Mouse (Mus musculus) brain, embryonic 18.5 days (tissue): ENCODE data around the gene Sgcd.

Experiments
- DNase-seq: peaks from one replicate; pipeline ENCODE4 v3.0.0-alpha.2; 2012; ENCODE audit warnings: low read depth, low spot score

Gene Sgcd

DNA sequence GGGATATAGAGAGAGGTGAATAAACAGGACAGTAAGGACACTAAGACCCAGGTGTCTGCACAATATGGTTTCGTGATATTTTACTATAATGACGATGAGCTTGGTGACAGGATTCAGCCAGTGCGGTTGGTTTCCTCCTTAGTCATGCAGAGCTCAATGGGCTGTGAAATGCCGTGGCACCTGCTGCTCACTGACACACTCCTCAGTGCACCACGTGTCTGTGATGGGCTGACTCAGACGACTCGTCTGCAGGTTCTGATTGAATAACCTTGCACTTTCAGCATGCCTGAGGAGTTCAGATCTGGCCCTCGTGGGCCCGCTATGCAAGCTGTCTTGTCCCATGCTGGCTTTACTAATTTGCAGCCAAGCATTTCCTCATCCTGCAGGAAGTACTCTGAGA, 839.2 kb downstream of the Sgcd start:
- DNase-seq = no peak

DNA sequence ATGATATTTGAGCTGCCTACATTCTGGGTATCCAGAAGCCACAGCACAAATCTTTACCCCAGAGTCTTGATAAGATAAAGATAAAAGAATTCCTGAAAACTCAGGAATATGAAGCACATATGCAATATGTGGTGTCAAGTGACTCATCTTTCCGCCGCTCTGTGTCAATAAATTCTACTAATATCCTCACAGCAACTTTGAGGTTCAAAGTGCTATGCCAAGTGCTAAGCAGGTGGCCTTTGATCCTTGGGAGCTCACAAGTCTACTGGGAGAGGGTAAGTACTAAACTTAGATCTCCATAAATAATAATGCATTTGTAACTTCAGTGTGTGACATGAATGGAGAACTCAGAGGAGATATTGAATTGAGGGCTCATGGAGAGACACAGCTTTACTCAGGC, 848.9 kb downstream of the Sgcd start:
- no peak for DNase-seq

DNA sequence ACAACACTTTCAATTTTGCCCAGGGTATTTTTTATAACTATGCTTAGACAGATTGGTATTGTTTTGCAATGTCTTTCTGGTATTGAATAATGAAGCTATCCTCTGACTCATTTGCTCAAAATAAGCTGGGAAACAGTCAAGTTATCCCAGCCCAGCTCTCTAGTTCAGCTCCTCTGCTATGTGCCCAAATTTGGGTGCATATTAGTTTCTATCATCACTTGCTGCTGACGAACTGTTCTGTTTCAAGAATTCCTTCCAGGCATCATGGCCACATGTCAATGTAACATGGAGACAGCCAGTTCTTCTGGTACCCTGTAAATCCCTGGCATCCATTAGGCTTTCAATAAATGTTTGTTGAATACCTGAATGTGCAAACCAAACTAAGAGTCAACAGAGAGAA, 849.5 kb downstream of the Sgcd start:
- DNase-seq = no peak

DNA sequence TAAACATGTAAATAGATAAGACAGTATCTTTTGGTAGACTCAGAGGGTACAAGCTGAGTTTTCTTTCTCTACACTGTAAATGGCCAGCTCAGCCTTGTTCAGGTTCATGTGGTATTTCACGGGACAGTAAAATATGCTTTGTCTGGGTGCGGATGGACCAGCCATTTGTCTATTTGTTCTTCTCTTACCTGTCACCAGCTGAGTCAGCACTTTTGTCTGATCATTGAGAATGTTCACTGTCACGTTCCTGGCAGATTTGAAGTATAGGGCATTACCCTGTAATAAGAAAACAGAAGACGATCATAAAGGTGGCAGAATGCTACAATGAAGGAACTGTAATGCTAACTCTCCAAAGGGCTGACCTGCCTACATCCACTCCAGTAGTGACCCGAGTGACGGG, 856.4 kb downstream of the Sgcd start:
- no peak for DNase-seq

DNA sequence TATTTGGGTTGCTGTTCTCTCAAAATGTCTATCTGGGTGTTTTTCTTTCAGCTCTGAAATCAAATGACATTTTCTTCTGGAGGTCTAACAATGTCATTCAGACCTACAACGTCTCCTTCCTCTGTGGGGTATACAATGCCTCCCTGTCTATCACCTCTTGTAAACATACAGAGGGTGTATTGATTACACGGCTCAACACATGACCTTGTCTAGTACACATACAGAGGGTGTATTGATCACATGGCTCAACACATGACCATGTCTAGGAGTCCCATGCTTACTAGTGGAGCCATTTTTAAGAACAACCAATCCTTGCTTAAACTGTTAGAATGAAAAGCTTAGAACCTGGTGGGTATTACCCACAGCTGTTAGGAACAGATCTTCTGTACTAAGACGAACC, 858.3 kb downstream of the Sgcd start:
- no peak for DNase-seq

DNA sequence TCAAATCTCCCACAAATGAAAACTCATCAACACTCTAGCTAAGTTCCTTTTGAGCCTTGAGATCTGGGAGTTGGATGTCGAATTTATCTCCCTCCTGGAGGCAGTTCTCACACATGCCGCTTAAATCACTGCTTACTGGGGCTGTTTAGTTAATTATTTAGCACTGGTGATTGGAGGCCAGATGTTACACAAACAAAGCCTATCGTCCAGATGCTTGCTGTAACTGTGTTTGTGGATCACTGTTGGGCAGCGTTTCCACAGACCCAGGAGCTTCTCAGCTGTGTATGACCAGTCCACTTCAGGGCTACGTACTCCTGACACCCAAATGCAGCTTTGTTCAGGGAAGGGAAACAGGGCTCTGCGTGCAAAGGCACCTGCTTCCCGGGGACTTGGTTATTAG, 858.8 kb downstream of the Sgcd start:
- DNase-seq = no peak

DNA sequence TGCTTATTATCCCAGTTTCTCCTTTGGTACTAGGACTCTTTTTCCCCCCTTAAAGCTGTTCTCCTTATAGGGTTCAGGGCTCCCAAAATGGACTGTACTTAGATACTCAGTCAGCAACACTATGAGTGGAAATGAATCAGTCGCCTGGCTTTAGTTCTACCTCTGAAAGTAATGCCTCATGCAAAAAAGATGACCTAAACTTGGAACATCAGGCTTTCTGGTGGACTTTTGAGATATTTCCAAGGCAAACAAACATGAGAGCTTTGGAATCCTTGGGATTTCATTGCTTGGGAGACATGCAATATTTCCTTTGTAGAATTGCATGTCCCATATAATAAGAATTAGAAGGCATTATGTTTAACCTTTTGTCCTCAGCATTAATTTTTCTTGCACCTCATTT, 859.6 kb downstream of the Sgcd start:
- no peak for DNase-seq

DNA sequence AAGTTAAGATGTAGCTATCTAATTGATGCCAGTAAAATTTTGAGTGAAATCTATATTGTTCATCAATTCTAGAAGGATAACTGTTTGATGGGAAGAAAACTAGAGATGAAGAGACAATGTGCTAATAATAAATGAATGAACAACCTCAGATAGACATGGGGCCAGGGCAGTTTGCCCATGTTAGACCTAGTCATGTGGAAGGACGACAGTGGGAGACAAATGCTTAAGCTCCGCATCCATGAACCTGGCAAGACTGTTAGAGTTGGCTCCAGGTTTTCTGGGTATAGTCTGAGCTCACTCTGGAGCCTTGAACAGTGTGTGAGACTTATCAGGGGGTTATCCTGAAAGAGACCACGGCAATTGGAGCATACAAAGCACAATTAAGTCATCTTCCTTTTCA, 860.4 kb downstream of the Sgcd start:
- no peak for DNase-seq

DNA sequence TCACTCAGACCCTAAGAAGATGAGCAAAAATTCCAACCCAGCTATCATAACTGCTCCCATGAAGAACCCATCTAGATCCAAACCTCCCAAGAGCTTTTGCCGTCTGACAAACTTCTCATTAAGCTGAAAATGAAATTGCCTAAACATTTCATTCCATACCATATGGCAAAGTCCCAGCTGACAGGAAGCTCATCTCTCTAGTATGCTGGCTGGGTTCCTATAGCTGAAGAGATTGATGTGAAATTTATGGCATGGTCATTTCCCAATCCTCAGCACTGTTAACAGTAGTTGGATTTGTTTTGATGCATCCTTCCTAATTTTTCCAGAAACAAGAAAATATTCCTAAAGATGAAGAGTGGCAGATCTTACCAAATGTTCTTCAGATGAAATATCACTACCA, 867.9 kb downstream of the Sgcd start:
- no peak for DNase-seq

DNA sequence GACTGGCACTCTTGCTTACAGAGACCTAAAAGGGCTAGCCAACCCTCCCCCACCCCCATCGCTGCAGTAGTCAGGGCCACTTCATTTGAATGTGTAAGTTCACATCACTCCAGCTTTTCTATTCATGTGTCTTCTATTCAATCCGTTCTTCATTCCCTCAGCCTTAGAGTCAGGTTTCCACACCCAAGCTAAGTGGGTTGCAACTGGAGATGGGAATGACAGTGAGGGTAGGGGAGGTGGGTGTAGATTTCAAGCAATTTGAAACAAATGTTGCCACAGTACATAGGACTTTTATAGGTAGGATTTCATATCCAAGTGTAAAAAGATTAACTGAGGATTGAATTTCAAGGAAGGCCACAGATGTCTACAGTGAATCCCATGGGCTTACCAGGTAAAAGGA, 870.9 kb downstream of the Sgcd start:
- no peak for DNase-seq

DNA sequence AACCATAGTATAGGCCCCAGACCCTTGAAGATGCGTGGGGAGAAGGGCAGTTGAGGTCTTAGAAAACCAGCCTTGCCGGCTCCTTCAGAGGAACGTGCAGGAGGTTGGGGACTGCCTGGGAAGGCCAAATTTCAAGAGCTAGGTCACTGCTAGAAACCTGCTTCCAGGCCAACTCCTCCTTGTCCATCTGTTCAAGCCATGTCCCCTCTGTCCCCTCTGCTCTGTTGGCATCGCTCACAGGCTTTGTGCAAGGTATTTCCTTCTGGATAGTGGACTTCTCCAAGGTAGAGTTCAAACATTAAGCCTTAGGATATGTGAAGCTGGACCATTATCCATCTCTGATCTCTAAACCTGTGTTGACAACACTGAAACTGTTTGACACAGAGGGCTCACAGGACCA, 874.4 kb downstream of the Sgcd start:
- no peak for DNase-seq

DNA sequence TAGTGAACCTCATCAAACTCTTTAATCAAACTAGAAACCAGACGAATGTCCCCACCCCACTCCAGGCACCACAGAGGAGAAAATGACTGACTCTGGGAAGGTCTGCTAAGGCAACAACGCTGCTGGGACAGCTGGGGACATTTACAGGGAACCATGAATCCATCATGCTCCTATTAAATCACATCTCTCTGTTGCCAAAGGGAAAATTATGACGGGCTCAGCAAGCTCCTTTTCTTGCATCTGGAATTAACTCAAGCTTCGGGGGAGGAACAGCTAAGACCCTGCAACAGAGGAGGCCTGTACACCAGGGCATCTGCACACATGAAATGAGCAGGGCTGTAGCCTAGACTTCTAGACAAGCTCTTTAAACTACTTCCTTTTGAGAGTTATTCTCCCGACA, 875.7 kb downstream of the Sgcd start:
- DNase-seq = no peak

DNA sequence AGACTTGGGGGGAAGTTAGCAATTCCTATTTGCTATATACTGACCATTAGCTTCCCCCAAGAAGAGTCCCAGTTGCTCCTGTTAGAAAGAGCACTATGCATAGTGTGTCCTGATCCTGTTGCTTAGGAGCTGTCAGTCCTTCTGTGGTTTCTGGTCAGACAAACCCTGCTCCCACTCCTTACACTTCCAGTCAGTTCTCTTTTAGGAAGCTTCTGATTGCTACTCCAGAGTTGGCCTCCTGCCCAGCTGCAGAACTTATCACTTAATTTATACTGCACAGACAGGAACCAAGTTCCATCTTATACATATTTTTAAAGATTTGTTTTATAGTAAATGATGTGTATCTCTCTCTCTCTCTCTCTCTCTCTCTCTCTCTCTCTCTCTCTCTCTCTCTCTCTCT, 878.5 kb downstream of the Sgcd start:
- DNase-seq = no peak

DNA sequence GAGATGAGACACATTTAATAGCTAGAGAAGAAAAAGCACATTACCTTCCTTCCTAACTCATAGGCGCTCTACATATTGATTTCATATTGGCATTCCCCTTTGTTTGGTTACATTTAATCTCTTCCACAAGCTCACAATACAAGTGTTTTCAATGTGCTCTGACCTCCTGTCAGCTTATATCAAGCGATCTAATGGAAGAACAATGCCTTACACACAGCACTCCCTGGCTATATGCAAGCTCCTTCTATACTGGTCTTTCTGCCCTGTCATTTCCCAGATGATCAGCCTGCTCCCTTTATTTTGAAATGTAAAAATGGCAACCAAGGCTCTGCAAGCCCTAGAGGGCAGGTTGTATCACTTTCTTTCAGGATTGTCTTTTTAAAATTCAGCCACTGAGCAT, 881.1 kb downstream of the Sgcd start:
- no peak for DNase-seq

DNA sequence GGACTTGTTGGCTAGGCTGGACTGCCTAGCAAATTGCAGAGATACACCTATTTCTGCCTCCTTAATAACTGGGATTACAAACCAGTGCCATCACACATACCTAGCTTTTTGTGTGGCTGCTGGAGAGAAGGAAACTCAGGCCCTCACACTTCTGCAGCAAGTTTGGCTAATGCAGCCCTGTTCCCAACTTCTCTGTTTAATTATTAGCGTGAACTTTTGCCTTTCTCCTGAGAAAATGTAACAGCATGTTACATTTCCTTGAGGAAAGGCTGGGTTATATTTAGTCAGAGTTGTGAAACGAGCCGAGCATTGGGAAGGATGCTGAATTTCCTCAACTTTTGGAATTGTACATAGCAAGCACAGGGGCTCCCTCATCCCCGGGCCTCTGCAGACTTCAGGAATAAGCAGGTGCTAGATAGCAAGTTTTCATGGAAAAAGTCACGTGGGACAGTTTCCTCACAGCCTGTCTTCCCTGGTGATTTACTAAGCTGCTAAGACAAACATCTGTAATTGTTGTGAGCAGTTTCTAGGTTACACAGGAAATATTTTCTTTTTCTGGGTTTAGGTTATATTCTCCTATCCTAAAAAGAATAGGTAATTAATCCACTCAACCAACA, 895.4 kb downstream of the Sgcd start:
- no peak for DNase-seq

DNA sequence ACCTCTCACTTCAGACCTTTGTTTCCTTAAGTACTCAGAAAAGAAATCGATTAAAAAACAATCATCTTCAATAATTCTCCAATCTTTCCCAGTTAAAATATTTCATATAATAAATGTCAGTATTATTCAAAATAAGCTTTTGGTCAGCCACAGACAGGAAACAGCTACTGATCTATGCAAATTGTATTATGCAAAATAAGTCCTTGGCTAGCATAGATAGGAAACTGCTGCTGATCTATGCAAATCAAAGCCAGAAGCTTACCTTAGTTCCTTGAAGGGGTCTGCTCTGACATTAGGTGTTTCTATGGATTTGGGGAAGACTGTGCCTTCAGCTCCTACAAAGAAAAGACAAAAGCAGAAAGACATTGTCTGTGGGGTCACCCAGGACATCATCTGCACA, 906.3 kb downstream of the Sgcd start:
- no peak for DNase-seq

DNA sequence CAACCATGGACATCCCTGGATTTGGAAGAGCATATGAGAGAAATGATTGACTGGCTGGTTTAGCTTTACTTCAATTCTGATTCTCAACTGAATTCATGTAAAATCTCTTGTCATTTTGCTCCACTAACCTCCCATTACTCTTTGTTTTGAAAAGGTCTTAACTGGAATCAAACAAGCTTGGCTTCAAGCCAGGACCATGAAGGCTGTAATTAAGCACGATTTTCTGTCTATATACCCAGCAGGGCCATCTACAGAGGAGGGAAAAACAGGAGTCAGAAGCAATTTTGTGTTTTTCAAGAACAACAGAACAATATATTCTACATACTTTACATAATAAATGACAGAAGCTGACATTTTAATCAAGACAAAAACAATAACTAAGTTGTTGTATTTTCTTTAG, 915.2 kb downstream of the Sgcd start:
- no peak for DNase-seq

DNA sequence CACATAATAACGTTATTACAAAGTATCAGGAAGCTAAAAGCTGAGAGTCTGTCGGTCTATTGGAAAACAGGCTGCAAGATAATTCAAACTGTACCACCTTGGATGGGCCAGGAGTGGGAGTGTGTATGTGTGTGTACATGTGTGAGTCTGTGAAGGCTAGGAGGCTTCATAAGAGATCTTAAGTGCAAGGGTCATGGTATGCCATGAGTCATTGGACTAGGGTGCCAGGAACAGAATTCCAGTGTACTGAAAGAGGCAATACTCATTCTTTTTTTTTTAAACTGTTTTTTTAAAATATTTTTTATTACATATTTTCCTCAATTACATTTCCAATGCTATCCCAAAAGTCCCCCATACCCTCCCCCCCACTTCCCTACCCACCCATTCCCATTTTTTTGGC, 917.6 kb downstream of the Sgcd start:
- DNase-seq = no peak

DNA sequence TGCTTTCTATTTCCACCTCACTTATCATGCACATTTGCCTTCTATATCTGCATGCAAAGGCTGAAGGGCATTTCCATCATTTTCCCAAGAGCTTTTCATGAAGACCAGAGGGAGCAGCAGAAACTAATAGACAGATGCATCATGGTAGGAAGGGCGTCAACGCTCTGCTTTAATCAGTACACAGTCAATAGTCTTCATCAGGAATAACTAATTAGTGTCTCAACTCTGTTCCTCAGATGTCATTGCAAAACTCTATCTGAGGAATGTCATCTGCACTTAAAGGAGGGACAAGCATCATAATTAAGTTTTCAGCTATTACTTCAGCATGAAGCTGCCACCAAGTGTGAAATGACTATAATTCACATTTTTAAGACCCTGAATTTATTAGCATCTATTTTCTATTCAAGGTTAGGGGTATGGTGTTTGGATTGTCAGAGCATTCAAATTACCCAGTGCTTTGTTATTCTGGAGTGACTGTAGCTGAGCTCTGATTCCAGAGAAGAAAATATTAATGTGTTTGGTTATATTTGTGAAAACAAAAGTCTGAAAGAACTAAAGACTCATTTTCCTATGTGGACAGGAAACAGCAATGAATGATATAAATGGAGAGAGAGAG, 918.9 kb downstream of the Sgcd start:
- DNase-seq = no peak

DNA sequence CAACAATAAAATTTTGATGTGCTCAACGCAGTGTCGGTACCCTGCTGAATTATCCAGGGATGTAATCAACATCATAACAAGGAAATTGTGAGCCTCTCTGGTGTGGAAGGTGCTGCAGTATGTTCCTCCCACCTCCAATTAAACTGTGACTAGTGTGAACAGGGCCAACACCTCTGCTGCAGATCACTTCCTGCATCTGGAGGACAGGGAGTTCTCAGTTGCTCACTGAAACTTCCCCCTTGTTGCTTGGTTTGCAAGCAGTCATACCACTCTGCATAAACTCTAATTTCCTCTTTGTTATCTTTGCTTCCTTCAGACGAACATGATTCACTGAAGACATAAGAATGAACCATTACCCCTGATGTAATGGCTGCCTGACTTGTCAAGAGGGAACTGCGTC, 925.1 kb downstream of the Sgcd start:
- DNase-seq = no peak

DNA sequence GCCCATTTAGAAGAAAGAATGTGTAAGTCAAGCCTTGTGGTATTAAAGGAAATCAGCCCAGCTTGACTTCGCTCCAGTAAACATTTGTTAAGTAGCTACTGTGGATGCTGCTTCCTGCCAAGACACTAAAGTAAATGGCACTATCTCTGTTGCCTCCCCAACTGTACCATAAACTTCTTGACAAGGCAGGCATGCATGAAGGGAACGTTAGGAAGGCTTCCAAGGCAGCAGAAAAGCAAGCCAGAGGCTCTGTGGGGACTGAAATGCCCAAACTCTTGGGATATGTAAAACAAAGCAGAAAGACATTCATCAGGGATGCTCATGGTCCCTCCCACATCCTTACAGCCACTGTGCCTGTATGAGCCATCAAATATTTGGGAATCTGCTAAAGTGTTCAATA, 938.4 kb downstream of the Sgcd start:
- no peak for DNase-seq

DNA sequence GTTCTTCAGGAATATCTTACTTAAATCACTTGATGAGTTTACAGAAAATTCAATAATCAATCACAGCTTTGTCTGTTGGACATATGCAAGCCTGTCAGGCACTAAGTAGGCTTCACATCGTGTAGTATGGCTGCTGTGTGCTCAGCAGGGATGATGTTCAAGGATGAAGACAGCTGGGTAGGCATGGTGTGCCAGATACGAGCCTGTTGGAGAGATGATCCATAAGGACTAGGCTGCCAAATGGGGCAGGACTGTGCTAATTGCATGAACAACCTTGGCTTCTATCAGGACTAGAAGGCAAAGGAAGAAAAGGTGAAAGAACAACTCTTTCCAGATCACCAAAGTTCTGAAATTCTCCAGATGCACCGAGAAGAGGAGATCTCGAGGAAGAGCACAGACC, 939.0 kb downstream of the Sgcd start:
- DNase-seq = no peak

DNA sequence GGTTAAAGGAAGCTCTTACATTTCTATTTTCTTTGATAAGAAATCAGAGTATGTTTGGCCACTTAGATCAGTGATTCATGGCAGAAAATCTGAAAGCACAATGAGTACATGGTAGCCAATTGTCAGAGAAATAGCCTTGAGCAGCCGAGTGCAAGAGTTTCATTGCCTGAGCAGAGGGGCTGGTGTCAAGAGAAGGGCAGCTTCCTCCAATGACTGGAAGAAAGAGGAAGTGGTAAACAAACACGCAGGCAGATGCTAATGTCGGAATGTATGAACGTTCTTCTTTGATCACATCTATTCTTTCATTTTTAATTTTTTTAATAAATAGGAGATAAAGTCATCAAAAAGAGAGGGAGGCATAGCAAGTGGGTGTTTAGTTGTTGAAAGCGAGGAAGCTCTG, 956.5 kb downstream of the Sgcd start:
- no peak for DNase-seq

DNA sequence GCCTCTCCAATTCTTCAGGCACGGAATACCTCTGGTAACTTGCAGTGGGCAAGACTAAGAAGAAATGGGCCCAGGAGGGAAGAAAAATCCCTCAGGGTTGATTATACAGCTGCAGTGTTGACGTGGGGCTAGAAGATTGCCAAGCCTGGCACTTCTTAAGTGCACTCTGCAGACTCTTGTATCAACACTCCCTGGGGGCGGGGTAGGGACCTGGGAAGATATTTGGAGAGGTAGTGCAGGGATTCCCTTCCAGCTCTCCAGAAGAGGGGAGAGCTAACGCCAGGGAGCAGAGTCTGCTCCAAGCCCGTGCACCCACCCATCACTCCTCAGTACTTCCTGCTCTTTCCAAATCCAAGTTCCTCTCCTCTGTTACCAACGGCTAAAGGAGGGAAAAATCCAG, 967.9 kb downstream of the Sgcd start:
- DNase-seq = no peak
